Mouse (Mus musculus): ENCODE measurements around the gene Ackr1.

DNA sequence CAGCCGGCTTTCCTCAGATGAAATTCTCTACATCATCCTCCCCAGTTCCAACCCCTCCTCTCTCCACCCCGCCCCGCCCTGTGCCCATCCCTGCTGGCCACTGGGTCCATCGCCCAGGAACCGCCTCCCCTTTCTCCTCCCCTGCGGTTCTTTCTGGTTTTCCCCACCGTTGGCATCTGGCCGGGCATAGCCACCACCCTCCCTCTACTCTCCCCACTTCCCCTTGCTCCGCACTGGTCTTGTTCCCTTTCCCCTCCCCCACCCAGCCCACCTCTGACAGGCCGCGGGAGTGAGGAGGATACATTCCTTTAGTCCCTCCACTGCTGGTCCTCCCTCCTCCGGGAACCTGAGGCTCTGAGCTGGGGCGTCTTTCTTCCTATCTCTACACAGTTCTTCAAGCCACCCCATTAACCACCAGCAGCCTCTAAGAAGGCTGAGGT, 32.4 kb upstream of the Ackr1 start:
- TF ChIP-seq CTCF (IDR thresholded peaks at IDR 0.05; ENCODE audit: low read depth) (no peak), EP300 (optimal IDR thresholded peaks at IDR 0.05) (no peak)
